Mouse (Mus musculus): Measurements from ENCODE around the gene Tmem88b. TPM values are rescaled to one million over a fixed set of nuclear protein-coding genes. Genes with fewer than 3 reads are reported as not detected.
"Not testable (repeated sequence)": the region's sequence is repeated elsewhere in the genome, so short reads cannot be mapped to it uniquely, and the experiment has no call there.

Gene Tmem88b
- polyA plus RNA-seq, 1 experiment from 2014 or later: 0.26 TPM

GRCm38 (mm10) chr4:155746575-155747490 is 38.8 kb downstream of the Tmem88b start:
- no peak overlapping the region for H3K9ac ChIP-seq
- no peaks in the 10 kb centered on the region for H3K27me3 ChIP-seq
- H3K36me3 ChIP-seq: peaks cover 91% of the 10 kb centered on the region
- no peak overlapping the region for H3K4me2 ChIP-seq
- no peak overlapping the region for H3K4me3 ChIP-seq
- H3K27ac ChIP-seq: no peak overlapping the region
- H3K4me1 ChIP-seq: no peaks in the 10 kb centered on the region
- no peaks in the 10 kb centered on the region for H3K9me3 ChIP-seq
- no peak for ATAC-seq (ENCODE audit: borderline replicate concordance, extremely low read depth, low FRiP score, low TSS enrichment)
- 87% methylated on average over 17 of the region's 17 CpGs for WGBS

GRCm38 (mm10) chr4:155746036-155746548 is 39.6 kb downstream of the Tmem88b start:
- no peaks in the 10 kb centered on the region for H3K9me3 ChIP-seq
- no peaks in the 10 kb centered on the region for H3K27me3 ChIP-seq
- H3K4me3 ChIP-seq: no peak overlapping the region
- WGBS: 81% methylated on average over 8 of the region's 8 CpGs
- H3K36me3 ChIP-seq: peaks cover 91% of the 10 kb centered on the region
- H3K4me2 ChIP-seq: no peak overlapping the region
- ATAC-seq (ENCODE audit: borderline replicate concordance, extremely low read depth, low FRiP score, low TSS enrichment): no peak
- H3K9ac ChIP-seq: no peak overlapping the region
- H3K4me1 ChIP-seq: no peaks in the 10 kb centered on the region
- H3K27ac ChIP-seq: no peak overlapping the region

GRCm38 (mm10) chr4:155745136-155745535 is 40.5 kb downstream of the Tmem88b start:
- WGBS: 92% methylated on average over 5 of the region's 5 CpGs
- Histone ChIP-seq H3K36me3 (peaks cover 91% of the 10 kb centered on the region), H3K4me2 (no peak overlapping the region), H3K4me1 (no peaks in the 10 kb centered on the region), H3K4me3 (no peak overlapping the region), H3K27me3 (no peaks in the 10 kb centered on the region), H3K9me3 (no peaks in the 10 kb centered on the region), H3K9ac (no peak overlapping the region), H3K27ac (no peak overlapping the region)
- ATAC-seq (ENCODE audit: borderline replicate concordance, extremely low read depth, low FRiP score, low TSS enrichment): no peak

GRCm38 (mm10) chr4:155744474-155744873 is 41.2 kb downstream of the Tmem88b start:
- peaks cover 91% of the 10 kb centered on the region for H3K36me3 ChIP-seq
- ATAC-seq (ENCODE audit: borderline replicate concordance, extremely low read depth, low FRiP score, low TSS enrichment): no peak
- no peak overlapping the region for H3K4me3 ChIP-seq
- H3K27me3 ChIP-seq: no peaks in the 10 kb centered on the region
- H3K9me3 ChIP-seq: no peaks in the 10 kb centered on the region
- 88% methylated on average over 8 of the region's 8 CpGs for WGBS
- no peak overlapping the region for H3K4me2 ChIP-seq
- no peaks in the 10 kb centered on the region for H3K4me1 ChIP-seq
- no peak overlapping the region for H3K9ac ChIP-seq
- no peak overlapping the region for H3K27ac ChIP-seq

GRCm38 (mm10) chr4:155742684-155743083 is 43.0 kb downstream of the Tmem88b start:
- Histone ChIP-seq H3K27ac (no peak overlapping the region), H3K4me1 (no peaks in the 10 kb centered on the region), H3K27me3 (no peaks in the 10 kb centered on the region), H3K4me2 (no peak overlapping the region), H3K9me3 (no peaks in the 10 kb centered on the region), H3K4me3 (no peak overlapping the region), H3K9ac (no peak overlapping the region), H3K36me3 (peaks cover 74% of the 10 kb centered on the region)
- 87% methylated on average over 5 of the region's 5 CpGs for WGBS
- no peak for ATAC-seq (ENCODE audit: borderline replicate concordance, extremely low read depth, low FRiP score, low TSS enrichment)

- 83% methylated on average over 10 of the region's 10 CpGs for WGBS
- peaks cover 57% of the 10 kb centered on the region for H3K36me3 ChIP-seq
Observed at GRCm38 (mm10) chr4:155740681-155741080, 45.0 kb downstream of the Tmem88b start.

GRCm38 (mm10) chr4:155739741-155740636 is 45.7 kb downstream of the Tmem88b start:
- Histone ChIP-seq H3K4me2 (no peak overlapping the region), H3K4me1 (peaks cover 10% of the 10 kb centered on the region), H3K36me3 (peaks cover 50% of the 10 kb centered on the region), H3K27ac (no peak overlapping the region), H3K27me3 (no peaks in the 10 kb centered on the region), H3K9me3 (no peaks in the 10 kb centered on the region), H3K4me3 (no peak overlapping the region), H3K9ac (no peak overlapping the region)
- 81% methylated on average over 36 of the region's 37 CpGs for WGBS
- no peak for ATAC-seq (ENCODE audit: borderline replicate concordance, extremely low read depth, low FRiP score, low TSS enrichment)

More at GRCm38 (mm10) chr4:155740681-155741080, 45.0 kb downstream of the Tmem88b start:
- H3K4me1 ChIP-seq; H3K4me3 ChIP-seq; H3K27me3 ChIP-seq; H3K4me2 ChIP-seq; ATAC-seq (ENCODE audit: borderline replicate concordance, extremely low read depth, low FRiP score, low TSS enrichment); H3K9ac ChIP-seq; H3K27ac ChIP-seq; H3K9me3 ChIP-seq: not testable (repeated sequence)

GRCm38 (mm10) chr4:155739152-155739551 is 46.5 kb downstream of the Tmem88b start:
- no peaks in the 10 kb centered on the region for H3K9me3 ChIP-seq
- H3K9ac ChIP-seq: no peak overlapping the region
- H3K4me1 ChIP-seq: peaks cover 10% of the 10 kb centered on the region
- WGBS: 87% methylated on average over 6 of the region's 6 CpGs
- peaks cover 42% of the 10 kb centered on the region for H3K36me3 ChIP-seq
- H3K4me3 ChIP-seq: no peak overlapping the region
- no peaks in the 10 kb centered on the region for H3K27me3 ChIP-seq
- no peak overlapping the region for H3K27ac ChIP-seq
- H3K4me2 ChIP-seq: no peak overlapping the region
- no peak for ATAC-seq (ENCODE audit: borderline replicate concordance, extremely low read depth, low FRiP score, low TSS enrichment)

- H3K9ac ChIP-seq: no peak overlapping the region
- H3K27ac ChIP-seq: no peak overlapping the region
- no peak for ATAC-seq (ENCODE audit: borderline replicate concordance, extremely low read depth, low FRiP score, low TSS enrichment)
- no peaks in the 10 kb centered on the region for H3K27me3 ChIP-seq
- peaks cover 35% of the 10 kb centered on the region for H3K36me3 ChIP-seq
- no peaks in the 10 kb centered on the region for H3K9me3 ChIP-seq
- no peak overlapping the region for H3K4me3 ChIP-seq
- 44% methylated on average over 8 of the region's 8 CpGs for WGBS
- peaks cover 15% of the 10 kb centered on the region for H3K4me1 ChIP-seq
- no peak overlapping the region for H3K4me2 ChIP-seq
Observed at GRCm38 (mm10) chr4:155738262-155738661, 47.4 kb downstream of the Tmem88b start.

GRCm38 (mm10) chr4:155736421-155736820 is 49.3 kb downstream of the Tmem88b start:
- Histone ChIP-seq H3K36me3 (peaks cover 29% of the 10 kb centered on the region), H3K27ac (no peak overlapping the region), H3K9me3 (no peaks in the 10 kb centered on the region), H3K4me1 (peaks cover 15% of the 10 kb centered on the region), H3K9ac (no peak overlapping the region), H3K27me3 (no peaks in the 10 kb centered on the region), H3K4me3 (no peak overlapping the region), H3K4me2 (no peak overlapping the region)
- WGBS: 78% methylated on average over 5 of the region's 5 CpGs
- ATAC-seq (ENCODE audit: borderline replicate concordance, extremely low read depth, low FRiP score, low TSS enrichment): no peak

- Histone ChIP-seq H3K4me3 (peak overlapping the region; percentile 90), H3K4me2 (peak overlapping the region; percentile 87), H3K4me1 (peaks cover 15% of the 10 kb centered on the region), H3K27ac (no peak overlapping the region), H3K27me3 (no peaks in the 10 kb centered on the region), H3K36me3 (peaks cover 29% of the 10 kb centered on the region), H3K9ac (peak overlapping the region; percentile 69), H3K9me3 (no peaks in the 10 kb centered on the region)
- ATAC-seq (ENCODE audit: borderline replicate concordance, extremely low read depth, low FRiP score, low TSS enrichment): no peak
- 70% methylated on average over 5 of the region's 5 CpGs for WGBS
Observed at GRCm38 (mm10) chr4:155735788-155736187, 49.9 kb downstream of the Tmem88b start.

All from lung, embryonic 15.5 days (tissue).